Mouse (Mus musculus) erythroblast, embryonic 14.5 days (primary cell): ENCODE results near the gene Cep41.

ENCODE experiments used
- GATA1 ChIP-seq: IDR thresholded peaks from 2 replicates; pipeline ENCODE4 v1.6.1; 2012; ENCODE audit warnings: low read length, inconsistent platforms, mixed read lengths
- TAL1 ChIP-seq: IDR thresholded peaks from 3 replicates; pipeline ENCODE4 v1.6.1; 2012; ENCODE audit warnings: low read length, inconsistent platforms, mixed read lengths

DNA sequence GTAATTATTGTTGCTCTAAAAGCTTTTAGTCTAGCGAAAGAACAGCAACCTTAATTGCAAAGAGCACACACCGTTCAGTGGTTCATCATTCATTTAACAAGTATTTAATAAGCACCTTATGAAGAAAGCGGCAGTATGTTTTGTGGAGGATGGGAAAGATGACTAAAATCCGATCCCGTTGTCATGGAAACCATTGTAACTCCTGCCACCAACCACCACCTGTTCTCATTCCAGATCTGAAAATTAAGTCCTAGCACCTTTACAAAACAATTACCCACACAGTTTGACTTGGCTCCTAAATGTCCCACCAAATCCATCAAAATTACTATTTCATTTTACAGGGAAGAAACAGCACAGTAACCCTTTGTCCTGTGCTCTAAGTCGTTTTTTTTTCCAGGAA, 660 bp upstream of the Cep41 start:
- TF ChIP-seq GATA1 (no peak), TAL1 (no peak)
